Mouse (Mus musculus): ENCODE data around the gene Arl8b. TPM values are rescaled to one million over a fixed set of nuclear protein-coding genes. Genes with fewer than 3 reads are reported as not detected.
A peak's percentile ranks its signal among the peaks of the same experiment; 100 is the strongest.

The Arl8b gene
- polyA plus RNA-seq, 1 experiment = 9.1 TPM

GRCm38 (mm10) chr6:108808786-108809185 lies 25.9 kb downstream of the Arl8b start:
- H3K27me3 ChIP-seq (replicated peaks) = no peaks in the 10 kb centered on the region
- no peaks in the 10 kb centered on the region for H3K9me3 ChIP-seq
- peaks cover 12% of the 10 kb centered on the region for H3K36me3 ChIP-seq (replicated peaks; ENCODE audit: low read length)
- H3K4me1 ChIP-seq = peaks cover 75% of the 10 kb centered on the region
- no peak for TF ChIP-seq FLI1 (IDR thresholded peaks at IDR 0.05; ENCODE audit: low read length)
- no peak for TF ChIP-seq GATA1 (IDR thresholded peaks at IDR 0.05; ENCODE audit: borderline replicate concordance, low read length)
- H3K4me3 ChIP-seq (replicated peaks) = no peak overlapping the region

DNA sequence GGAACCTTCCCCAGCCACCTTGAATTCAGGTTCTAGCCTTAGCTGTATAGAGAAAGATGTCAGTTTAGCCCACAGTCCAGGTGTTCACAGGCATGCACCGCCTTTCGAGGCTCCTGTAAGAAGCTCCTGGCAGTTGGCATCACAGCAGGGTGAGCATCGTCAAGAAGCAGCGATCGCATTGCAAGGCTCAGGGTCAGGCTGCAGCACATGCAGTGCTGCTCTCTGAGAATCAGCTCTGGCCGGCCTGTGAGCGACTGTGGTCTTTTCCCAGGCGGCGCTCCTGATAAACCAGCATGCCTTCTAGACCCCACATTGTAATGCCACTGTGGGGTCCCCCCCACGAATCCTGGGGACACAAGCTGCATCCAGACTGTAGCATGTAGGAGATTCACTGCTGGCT lies 27.3 kb downstream of the Arl8b start:
- Histone ChIP-seq H3K4me1 (peaks cover 72% of the 10 kb centered on the region), H3K36me3 (replicated peaks; ENCODE audit: low read length) (peaks cover 25% of the 10 kb centered on the region), H3K27me3 (replicated peaks) (no peaks in the 10 kb centered on the region), H3K4me3 (replicated peaks) (peak overlapping the region; percentile 82), H3K9me3 (no peaks in the 10 kb centered on the region)
- TF ChIP-seq GATA1 (IDR thresholded peaks at IDR 0.05; ENCODE audit: borderline replicate concordance, low read length) (no peak), FLI1 (IDR thresholded peaks at IDR 0.05; ENCODE audit: low read length) (no peak)

- Histone ChIP-seq H3K9me3 (no peaks in the 10 kb centered on the region), H3K36me3 (replicated peaks; ENCODE audit: low read length) (peaks cover 38% of the 10 kb centered on the region), H3K4me3 (replicated peaks) (no peak overlapping the region), H3K4me1 (peaks cover 78% of the 10 kb centered on the region), H3K27me3 (replicated peaks) (no peaks in the 10 kb centered on the region)
- TF ChIP-seq GATA1 (IDR thresholded peaks at IDR 0.05; ENCODE audit: borderline replicate concordance, low read length) = no peak
- TF ChIP-seq FLI1 (IDR thresholded peaks at IDR 0.05; ENCODE audit: low read length) = no peak
Measured at GRCm38 (mm10) chr6:108812134-108812533, 29.2 kb downstream of the Arl8b start.

- Histone ChIP-seq H3K4me1 (peaks cover 74% of the 10 kb centered on the region), H3K9me3 (no peaks in the 10 kb centered on the region), H3K36me3 (replicated peaks; ENCODE audit: low read length) (peaks cover 88% of the 10 kb centered on the region), H3K4me3 (replicated peaks) (no peak overlapping the region), H3K27me3 (replicated peaks) (no peaks in the 10 kb centered on the region)
- TF ChIP-seq GATA1 (IDR thresholded peaks at IDR 0.05; ENCODE audit: borderline replicate concordance, low read length) (no peak), FLI1 (IDR thresholded peaks at IDR 0.05; ENCODE audit: low read length) (no peak)
Measured at GRCm38 (mm10) chr6:108817510-108817909, 34.6 kb downstream of the Arl8b start.

DNA sequence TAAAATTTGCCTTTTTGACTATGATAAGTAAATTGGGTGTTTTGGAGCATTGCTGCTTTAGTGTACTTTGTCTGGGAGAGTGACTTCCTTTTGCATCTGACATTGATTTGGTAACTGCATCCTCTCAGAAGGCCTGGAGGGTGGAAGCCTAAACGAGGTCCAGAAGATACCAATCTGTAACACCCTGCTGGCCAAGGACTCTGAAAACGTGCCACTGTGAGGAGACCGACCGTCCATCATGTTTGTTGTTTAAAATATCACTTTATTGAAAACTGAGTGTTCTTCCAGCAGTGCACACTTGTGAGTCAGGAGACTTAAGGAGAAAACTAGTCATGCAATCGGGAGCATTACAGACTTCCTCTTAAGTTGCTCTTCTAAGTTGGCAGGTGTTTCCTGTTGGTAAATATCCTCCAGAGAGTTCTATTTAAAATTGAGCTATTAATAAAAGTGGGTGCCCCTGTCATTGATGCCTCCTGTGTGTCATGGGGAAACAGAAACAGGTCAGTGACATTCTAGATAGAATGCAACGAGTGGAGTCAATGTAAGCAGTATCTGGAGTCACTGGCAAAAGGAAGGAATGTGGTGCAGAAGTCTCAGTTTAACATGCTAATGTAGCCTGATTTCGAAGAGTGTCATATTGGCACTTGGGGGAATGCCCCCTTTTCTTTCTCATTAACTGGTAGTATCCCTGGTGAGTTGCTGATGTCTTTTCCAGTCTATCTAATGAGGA lies 42.1 kb downstream of the Arl8b start:
- TF ChIP-seq GATA1 (IDR thresholded peaks at IDR 0.05; ENCODE audit: borderline replicate concordance, low read length) (peak; percentile 73; the same call in 1 of the 3 replicates), FLI1 (IDR thresholded peaks at IDR 0.05; ENCODE audit: low read length) (peak; percentile 54; the same call in 1 of the 2 replicates)
- H3K36me3 ChIP-seq (replicated peaks; ENCODE audit: low read length) = peaks cover 53% of the 10 kb centered on the region
- H3K27me3 ChIP-seq (replicated peaks) = no peaks in the 10 kb centered on the region
- H3K4me1 ChIP-seq = peaks cover 79% of the 10 kb centered on the region
- H3K9me3 ChIP-seq = no peaks in the 10 kb centered on the region
- H3K4me3 ChIP-seq (replicated peaks) = peak overlapping the region; percentile 85

- Histone ChIP-seq H3K4me3 (replicated peaks) (peak overlapping the region; percentile 91), H3K27me3 (replicated peaks) (no peaks in the 10 kb centered on the region), H3K9me3 (no peaks in the 10 kb centered on the region), H3K36me3 (replicated peaks; ENCODE audit: low read length) (peaks cover 45% of the 10 kb centered on the region), H3K4me1 (peaks cover 72% of the 10 kb centered on the region)
- no peak for TF ChIP-seq GATA1 (IDR thresholded peaks at IDR 0.05; ENCODE audit: borderline replicate concordance, low read length)
- TF ChIP-seq FLI1 (IDR thresholded peaks at IDR 0.05; ENCODE audit: low read length) = no peak
Measured at GRCm38 (mm10) chr6:108826070-108826469, 43.2 kb downstream of the Arl8b start.

DNA sequence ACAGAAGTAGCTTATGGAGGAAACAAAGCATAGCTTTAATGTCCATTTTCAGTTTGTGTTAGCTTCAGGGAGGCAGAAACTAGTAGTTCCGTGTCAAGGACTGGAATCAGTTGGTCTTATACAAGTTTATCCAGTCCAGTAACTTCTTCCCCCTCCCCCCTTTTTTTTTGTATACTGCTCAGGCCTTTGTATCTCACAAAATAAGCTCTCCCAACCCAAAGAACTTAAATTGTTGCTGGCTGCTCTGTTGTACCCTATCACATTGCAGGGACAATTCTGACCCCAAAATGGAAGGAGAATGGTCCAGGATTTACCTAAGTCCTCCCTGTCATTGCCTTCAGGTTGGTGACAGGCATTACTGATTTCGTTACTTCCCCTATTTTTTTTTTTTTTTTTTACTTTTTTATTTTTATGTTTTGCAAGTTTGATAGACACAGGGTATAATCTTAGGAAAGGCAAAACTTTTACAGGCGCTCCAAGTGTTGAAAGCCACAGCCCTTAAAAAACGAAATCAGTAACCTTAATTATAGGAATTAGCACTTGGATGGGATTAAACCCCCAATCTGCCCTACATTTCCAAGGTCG lies 44.5 kb downstream of the Arl8b start:
- TF ChIP-seq FLI1 (IDR thresholded peaks at IDR 0.05; ENCODE audit: low read length) = no peak
- no peak for TF ChIP-seq GATA1 (IDR thresholded peaks at IDR 0.05; ENCODE audit: borderline replicate concordance, low read length)
- no peaks in the 10 kb centered on the region for H3K27me3 ChIP-seq (replicated peaks)
- H3K4me1 ChIP-seq = peaks cover 72% of the 10 kb centered on the region
- peaks cover 44% of the 10 kb centered on the region for H3K36me3 ChIP-seq (replicated peaks; ENCODE audit: low read length)
- no peaks in the 10 kb centered on the region for H3K9me3 ChIP-seq
- peak overlapping the region; percentile 91 for H3K4me3 ChIP-seq (replicated peaks)

GRCm38 (mm10) chr6:108828234-108828868 lies 45.5 kb downstream of the Arl8b start, which contains the start of gene Edem1:
Gene Edem1 (plus strand): TSS chr6:108828641.
- H3K36me3 ChIP-seq (replicated peaks; ENCODE audit: low read length) = peaks cover 44% of the 10 kb centered on the region
- H3K9me3 ChIP-seq = no peaks in the 10 kb centered on the region
- H3K27me3 ChIP-seq (replicated peaks) = no peaks in the 10 kb centered on the region
- H3K4me1 ChIP-seq = peaks cover 72% of the 10 kb centered on the region
- TF ChIP-seq GATA1 (IDR thresholded peaks at IDR 0.05; ENCODE audit: borderline replicate concordance, low read length) (no peak), FLI1 (IDR thresholded peaks at IDR 0.05; ENCODE audit: low read length) (no peak; the same call in 1 of the 2 replicates)
- H3K4me3 ChIP-seq (replicated peaks) = peak within 1 kb of the TSS; percentile 91

GRCm38 (mm10) chr6:108828872-108829271 lies 46.0 kb downstream of the Arl8b start:
- Histone ChIP-seq H3K4me1 (peaks cover 72% of the 10 kb centered on the region), H3K9me3 (no peaks in the 10 kb centered on the region), H3K36me3 (replicated peaks; ENCODE audit: low read length) (peaks cover 44% of the 10 kb centered on the region), H3K4me3 (replicated peaks) (peak overlapping the region; percentile 91), H3K27me3 (replicated peaks) (no peaks in the 10 kb centered on the region)
- no peak; the same call in 1 of the 2 replicates for TF ChIP-seq FLI1 (IDR thresholded peaks at IDR 0.05; ENCODE audit: low read length)
- no peak for TF ChIP-seq GATA1 (IDR thresholded peaks at IDR 0.05; ENCODE audit: borderline replicate concordance, low read length)
